Mouse (Mus musculus) intestine, postnatal 0 days (tissue): ENCODE data around the gene Esrrg. TPM values are rescaled to one million over a fixed set of nuclear protein-coding genes. Genes with fewer than 3 reads are reported as not detected.

ENCODE experiments used
- ATAC-seq: fragments of 200-750 bp; cut with Nextera tagmentation; 2 replicates; pipeline ENCODE4 v1.8.0; 2017; ENCODE audit warnings: mild to moderate bottlenecking, moderate TSS enrichment, moderate library complexity
- H3K27ac ChIP-seq: fragments of 300-500 bp; sonication (generic); 2 replicates; pipeline ENCODE4 v1.5.1; 2014; ENCODE audit warnings: mild to moderate bottlenecking, low read depth, low read length, moderate library complexity
- H3K27me3 ChIP-seq: fragments of 300-500 bp; sonication (generic); replicated peaks from 2 replicates; pipeline ENCODE4 v1.6.1; 2014; ENCODE audit warnings: low read length, mixed read lengths; ENCODE audit not compliant: control insufficient read depth, insufficient read depth
- H3K36me3 ChIP-seq: fragments of 300-500 bp; sonication (generic); 2 replicates; pipeline ENCODE4 v1.6.1; 2014; ENCODE audit warnings: mild to moderate bottlenecking, moderate library complexity; ENCODE audit not compliant: control insufficient read depth, insufficient read depth
- H3K4me1 ChIP-seq: fragments of 300-500 bp; sonication (generic); replicated peaks from 2 replicates; pipeline ENCODE4 v1.6.1; 2014; ENCODE audit warnings: antibody characterized with exemption, low read length, mixed read lengths; ENCODE audit not compliant: control insufficient read depth, insufficient read depth
- H3K4me2 ChIP-seq: fragments of 300-500 bp; sonication (generic); replicated peaks from 2 replicates; pipeline ENCODE4 v1.6.1; 2014; ENCODE audit warnings: low read depth, mild to moderate bottlenecking, moderate library complexity
- H3K4me3 ChIP-seq: fragments of 300-500 bp; sonication (generic); 2 replicates; pipeline ENCODE4 v1.5.1; 2014; ENCODE audit warnings: low read depth, low read length
- H3K9ac ChIP-seq: fragments of 300-500 bp; sonication (generic); 2 replicates; pipeline ENCODE4 v1.6.1; 2014; ENCODE audit warnings: mild to moderate bottlenecking, low read depth, low read length
- H3K9me3 ChIP-seq: fragments of 300-500 bp; sonication (generic); 2 replicates; pipeline ENCODE4 v1.6.1; 2016; ENCODE audit warnings: mixed run types; ENCODE audit not compliant: control insufficient read depth
- CTCF ChIP-seq: sonication (generic); IDR thresholded peaks from 2 replicates; pipeline ENCODE4 v1.5.1; 2016; ENCODE audit warnings: low read depth, mild to moderate bottlenecking, control low read depth, antibody characterized with exemption, moderate library complexity
- WGBS: fragments of 180-500 bp; shearing (Covaris S2); extraction: QIAGEN DNeasy Blood & Tissue Kit; methylation state at CpG from one replicate; pipeline ENCODE4 v1.1.7; 2014; 5-methylcytosine and 5-hydroxymethylcytosine counted together
- polyA plus RNA-seq: library from polyadenylated mRNA; unstranded; fragments of >200 nt; fragmentation: Nextera tagmentation; extraction: Ambion mirVana; gene quantifications from 2 replicates; pipeline ENCODE4 v1.2.1, GENCODE M21; 2015

The Esrrg gene
- polyA plus RNA-seq, 1 experiment from 2014 or later = 1.2 TPM

DNA sequence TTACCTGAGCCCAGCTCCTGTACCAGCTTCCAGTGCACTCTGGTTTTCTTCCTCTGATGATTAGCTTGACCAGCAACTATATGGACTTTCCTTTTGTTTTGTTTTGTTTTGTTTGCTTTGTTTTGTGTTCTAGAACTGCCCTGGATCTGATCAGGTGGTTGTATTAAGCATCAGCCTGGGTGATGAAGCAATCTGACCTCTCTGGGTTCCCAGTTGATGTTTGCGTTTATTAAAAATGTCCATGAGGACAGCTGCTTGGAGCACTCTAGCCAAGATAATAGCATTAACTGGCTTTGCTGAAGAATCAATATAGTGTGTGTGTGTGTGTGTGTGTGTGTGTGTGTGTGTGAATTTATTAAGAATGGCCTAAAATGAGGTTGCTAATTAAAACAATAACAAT, 149.4 kb downstream of the Esrrg start:
- no peaks in the 10 kb centered on the region for H3K27me3 ChIP-seq
- no peaks in the 10 kb centered on the region for H3K4me1 ChIP-seq
- no peak overlapping the region for H3K27ac ChIP-seq
- no peak for ATAC-seq
- H3K36me3 ChIP-seq = no peaks in the 10 kb centered on the region
- H3K4me2 ChIP-seq = no peak overlapping the region
- no peak overlapping the region for H3K4me3 ChIP-seq
- H3K9me3 ChIP-seq = no peaks in the 10 kb centered on the region
- TF ChIP-seq CTCF = no peak
- 79% methylated on average over 1 of the region's 1 CpGs for WGBS
- H3K9ac ChIP-seq = no peak overlapping the region

DNA sequence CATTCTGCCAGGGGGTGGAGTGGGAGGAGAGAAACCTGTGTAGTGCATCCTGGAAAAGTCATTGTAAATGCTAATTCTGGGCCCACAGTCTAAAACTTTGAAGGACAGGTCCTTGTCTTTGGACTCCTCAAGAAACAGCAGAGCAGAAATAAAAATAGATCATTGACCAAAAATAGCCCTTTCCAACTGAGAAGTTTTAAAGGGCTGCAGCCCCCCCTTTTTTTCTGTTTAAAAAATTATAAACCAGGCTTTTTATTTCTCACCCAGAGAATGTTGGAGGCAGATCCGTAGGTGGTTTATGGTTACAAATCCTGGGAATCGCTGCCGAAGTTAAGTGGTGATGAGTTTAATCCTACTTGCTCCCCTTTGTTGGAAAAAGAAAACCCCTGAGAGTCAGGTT, 150.0 kb downstream of the Esrrg start:
- no peak overlapping the region for H3K4me2 ChIP-seq
- ATAC-seq = no peak
- TF ChIP-seq CTCF = no peak
- no peak overlapping the region for H3K9ac ChIP-seq
- no peaks in the 10 kb centered on the region for H3K9me3 ChIP-seq
- 78% methylated on average over 3 of the region's 3 CpGs for WGBS
- no peaks in the 10 kb centered on the region for H3K36me3 ChIP-seq
- H3K27me3 ChIP-seq = no peaks in the 10 kb centered on the region
- no peak overlapping the region for H3K4me3 ChIP-seq
- H3K4me1 ChIP-seq = no peaks in the 10 kb centered on the region
- H3K27ac ChIP-seq = no peak overlapping the region

DNA sequence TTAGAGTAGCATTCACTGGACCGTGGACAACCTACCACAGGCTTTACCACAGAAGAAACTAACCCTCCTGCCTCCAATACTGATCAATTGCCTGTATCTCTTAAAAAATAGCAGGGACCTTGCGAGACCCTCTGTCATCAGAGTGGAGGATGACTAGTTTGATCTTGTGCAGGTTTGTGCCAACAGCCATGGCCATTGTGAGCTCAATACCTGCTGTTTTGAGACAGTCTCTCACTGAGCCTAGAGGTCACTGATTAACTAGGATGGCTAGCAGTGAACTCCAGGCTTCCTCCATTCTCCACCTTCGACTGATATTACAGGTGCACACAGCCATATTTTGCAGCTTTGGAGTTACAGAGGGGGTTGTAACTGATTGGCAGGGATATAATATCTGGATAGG, 150.9 kb downstream of the Esrrg start:
- 56% methylated on average over 3 of the region's 3 CpGs for WGBS
- H3K36me3 ChIP-seq = no peaks in the 10 kb centered on the region
- H3K27ac ChIP-seq = no peak overlapping the region
- no peak overlapping the region for H3K4me3 ChIP-seq
- no peak for ATAC-seq
- TF ChIP-seq CTCF = no peak
- no peaks in the 10 kb centered on the region for H3K4me1 ChIP-seq
- H3K9me3 ChIP-seq = no peaks in the 10 kb centered on the region
- H3K9ac ChIP-seq = no peak overlapping the region
- no peak overlapping the region for H3K4me2 ChIP-seq
- H3K27me3 ChIP-seq = no peaks in the 10 kb centered on the region

DNA sequence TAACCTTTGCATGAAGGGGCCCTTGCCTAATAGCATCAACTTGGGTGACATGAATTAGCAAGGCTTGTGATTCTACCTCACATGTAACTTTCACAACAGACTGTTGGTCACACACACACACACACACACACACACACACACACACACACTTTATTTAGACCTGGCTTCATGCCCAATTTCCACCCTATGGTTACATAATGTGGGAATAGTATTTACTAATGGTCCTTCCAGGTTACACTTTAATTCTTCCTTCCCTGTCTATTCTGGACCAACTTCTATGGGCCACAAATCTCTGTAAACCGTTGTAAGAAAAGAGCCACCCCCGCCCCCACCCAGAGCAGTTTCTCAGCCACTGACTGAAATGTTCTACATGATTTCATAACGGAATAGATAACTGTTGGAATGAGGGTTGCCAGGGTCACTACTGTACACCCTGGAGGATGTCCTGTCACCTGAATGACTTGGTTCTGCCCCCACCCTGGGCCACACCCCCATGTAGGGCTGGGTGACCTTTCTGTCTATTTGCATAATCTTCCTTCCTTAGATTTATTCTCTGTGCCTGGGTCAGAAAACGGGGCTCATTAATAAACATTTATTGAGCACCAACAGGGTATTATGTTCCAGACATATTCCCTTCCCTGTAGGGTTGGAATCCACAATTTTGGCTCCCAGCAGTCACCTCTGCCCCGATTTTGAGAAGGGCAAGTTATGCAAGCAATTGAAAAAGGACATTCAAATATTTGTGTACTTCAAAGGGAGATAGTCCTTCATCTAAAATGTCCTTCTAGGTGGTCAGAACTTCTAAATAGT, 154.3 kb downstream of the Esrrg start:
- Histone ChIP-seq H3K27me3 (no peaks in the 10 kb centered on the region), H3K27ac (no peak overlapping the region), H3K4me3 (no peak overlapping the region), H3K4me1 (no peaks in the 10 kb centered on the region), H3K9ac (no peak overlapping the region), H3K36me3 (no peaks in the 10 kb centered on the region), H3K9me3 (no peaks in the 10 kb centered on the region), H3K4me2 (no peak overlapping the region)
- no peak for TF ChIP-seq CTCF
- WGBS = 48% methylated on average over 5 of the region's 5 CpGs
- no peak for ATAC-seq

DNA sequence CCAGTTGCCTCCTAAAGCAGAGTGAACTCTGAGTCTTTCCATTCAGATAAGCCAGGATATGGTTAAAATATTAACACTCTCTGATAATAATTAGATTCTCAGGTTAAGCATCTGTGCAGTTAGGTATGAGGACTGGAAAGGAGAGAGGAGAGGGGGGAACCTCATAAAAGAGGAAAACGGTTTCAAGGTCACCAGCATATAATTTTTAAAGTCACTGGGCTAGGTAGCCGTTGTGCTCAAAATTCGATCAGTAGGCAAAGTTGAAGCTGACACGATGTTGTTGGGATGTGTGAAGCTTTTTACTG, 154.8 kb downstream of the Esrrg start:
- H3K4me2 ChIP-seq = no peak overlapping the region
- 60% methylated on average over 4 of the region's 4 CpGs for WGBS
- H3K4me1 ChIP-seq = no peaks in the 10 kb centered on the region
- no peak overlapping the region for H3K9ac ChIP-seq
- no peak overlapping the region for H3K4me3 ChIP-seq
- H3K27me3 ChIP-seq = no peaks in the 10 kb centered on the region
- no peak overlapping the region for H3K27ac ChIP-seq
- no peak for TF ChIP-seq CTCF
- no peaks in the 10 kb centered on the region for H3K9me3 ChIP-seq
- no peaks in the 10 kb centered on the region for H3K36me3 ChIP-seq
- ATAC-seq = no peak

DNA sequence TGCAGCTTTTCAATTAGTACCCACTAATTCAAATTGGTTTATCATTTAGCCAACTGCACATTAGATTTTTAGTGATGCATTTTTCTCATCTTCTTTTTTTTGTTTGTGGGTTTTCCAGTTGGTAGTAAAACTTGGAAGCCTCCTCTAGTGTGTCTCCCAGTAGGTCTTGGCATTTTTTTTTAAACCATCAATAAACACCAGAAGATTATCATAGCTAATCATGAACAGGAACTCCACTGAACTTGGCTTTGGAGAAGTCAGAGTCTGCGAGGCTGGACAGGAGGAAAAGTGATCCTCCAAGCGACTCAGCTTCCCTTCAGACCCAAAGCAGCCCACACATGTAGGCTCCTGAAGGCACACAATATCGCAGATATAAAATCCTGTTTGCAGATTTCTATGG, 155.2 kb downstream of the Esrrg start:
- no peak for TF ChIP-seq CTCF
- Histone ChIP-seq H3K36me3 (no peaks in the 10 kb centered on the region), H3K4me3 (no peak overlapping the region), H3K27me3 (no peaks in the 10 kb centered on the region), H3K9me3 (no peaks in the 10 kb centered on the region), H3K4me1 (no peaks in the 10 kb centered on the region), H3K9ac (no peak overlapping the region), H3K4me2 (no peak overlapping the region), H3K27ac (no peak overlapping the region)
- WGBS = 73% methylated on average over 3 of the region's 3 CpGs
- ATAC-seq = no peak

DNA sequence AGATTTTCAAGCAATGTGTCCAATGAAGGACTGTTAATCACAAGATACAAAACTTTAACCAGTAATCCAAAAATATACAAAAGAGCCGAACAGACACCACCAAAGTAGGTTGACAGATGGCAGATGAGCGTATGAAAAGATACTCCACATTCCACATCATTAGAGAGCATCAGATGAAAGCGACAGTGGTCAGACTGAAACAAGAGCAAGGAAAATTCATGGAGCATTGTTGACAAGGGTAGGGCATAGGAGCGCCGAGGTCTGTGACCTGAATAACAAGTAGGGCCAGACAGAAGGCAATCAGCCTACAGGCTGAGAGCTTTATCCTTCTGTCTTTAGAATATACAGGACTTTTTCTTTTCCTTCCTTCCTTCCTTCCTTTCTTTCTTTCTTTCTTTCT, 157.0 kb downstream of the Esrrg start:
- no peak for ATAC-seq
- 75% methylated on average over 5 of the region's 5 CpGs for WGBS

More for the DNA sequence above, 157.0 kb downstream of the Esrrg start:
- no peak overlapping the region for H3K4me3 ChIP-seq
- no peak overlapping the region for H3K27ac ChIP-seq
- H3K27me3 ChIP-seq = no peaks in the 10 kb centered on the region
- no peaks in the 10 kb centered on the region for H3K4me1 ChIP-seq
- H3K9ac ChIP-seq = no peak overlapping the region
- H3K36me3 ChIP-seq = no peaks in the 10 kb centered on the region
- no peaks in the 10 kb centered on the region for H3K9me3 ChIP-seq
- no peak for TF ChIP-seq CTCF
- H3K4me2 ChIP-seq = no peak overlapping the region
